Mouse (Mus musculus): ENCODE results near the gene Lhcgr.

DNA sequence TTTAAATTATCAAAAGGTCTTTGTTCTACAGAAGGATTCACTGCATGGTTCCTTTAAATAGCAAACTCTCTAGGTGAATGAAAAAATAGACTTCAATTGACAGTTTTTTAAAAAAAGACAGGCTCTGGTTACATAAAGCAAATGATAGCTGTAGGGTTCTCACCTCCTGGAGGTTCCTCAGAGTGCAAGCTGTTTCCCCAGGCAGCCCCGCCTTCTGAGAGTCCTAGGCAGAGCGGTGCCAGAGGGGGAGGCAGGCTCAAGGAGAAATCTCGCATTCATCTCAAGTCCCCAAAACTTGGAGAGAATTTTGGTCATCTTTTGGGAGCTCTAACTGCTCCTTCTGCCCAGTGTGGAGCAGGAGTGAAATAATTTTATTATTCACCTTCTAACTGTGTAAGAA lies 12.6 kb downstream of the Lhcgr start:
- TF ChIP-seq TCF12 (IDR thresholded peaks at IDR 0.05; ENCODE audit: insufficient read depth, poor library complexity, severe bottlenecking): no peak
- TF ChIP-seq POLR2A (IDR thresholded peaks at IDR 0.05; ENCODE audit: insufficient read length, low read depth): no peak
- TF ChIP-seq E2F4 (IDR thresholded peaks at IDR 0.05; ENCODE audit: insufficient read depth): no peak
- no peak for TF ChIP-seq MYOD1 (IDR thresholded peaks at IDR 0.05; ENCODE audit: control insufficient read depth in 1 of 3, insufficient read length in 2 of 3, low read depth in 2 of 3)
- TF ChIP-seq REST (IDR thresholded peaks at IDR 0.05; ENCODE audit: insufficient read depth, insufficient read length): no peak
- no peak for TF ChIP-seq MYOG (IDR thresholded peaks at IDR 0.05; ENCODE audit: control insufficient read depth in 1 of 3, insufficient read depth in 1 of 3, insufficient read length in 2 of 3, low read depth in 2 of 3)
- no peak for TF ChIP-seq POLR2AphosphoS2 (IDR thresholded peaks at IDR 0.05; ENCODE audit: insufficient read length, low read depth)
- TF ChIP-seq USF1 (IDR thresholded peaks at IDR 0.05; ENCODE audit: low read depth): no peak
- TF ChIP-seq MAX (IDR thresholded peaks at IDR 0.05; ENCODE audit: low read depth): no peak
- no peak for TF ChIP-seq SRF (IDR thresholded peaks at IDR 0.05; ENCODE audit: control insufficient read depth, insufficient read length, low read depth)

Data from myocyte (in vitro differentiated cells).